Comparison of ENCODE assay signal across 11 mouse cellular contexts in the genomic region with DNA sequence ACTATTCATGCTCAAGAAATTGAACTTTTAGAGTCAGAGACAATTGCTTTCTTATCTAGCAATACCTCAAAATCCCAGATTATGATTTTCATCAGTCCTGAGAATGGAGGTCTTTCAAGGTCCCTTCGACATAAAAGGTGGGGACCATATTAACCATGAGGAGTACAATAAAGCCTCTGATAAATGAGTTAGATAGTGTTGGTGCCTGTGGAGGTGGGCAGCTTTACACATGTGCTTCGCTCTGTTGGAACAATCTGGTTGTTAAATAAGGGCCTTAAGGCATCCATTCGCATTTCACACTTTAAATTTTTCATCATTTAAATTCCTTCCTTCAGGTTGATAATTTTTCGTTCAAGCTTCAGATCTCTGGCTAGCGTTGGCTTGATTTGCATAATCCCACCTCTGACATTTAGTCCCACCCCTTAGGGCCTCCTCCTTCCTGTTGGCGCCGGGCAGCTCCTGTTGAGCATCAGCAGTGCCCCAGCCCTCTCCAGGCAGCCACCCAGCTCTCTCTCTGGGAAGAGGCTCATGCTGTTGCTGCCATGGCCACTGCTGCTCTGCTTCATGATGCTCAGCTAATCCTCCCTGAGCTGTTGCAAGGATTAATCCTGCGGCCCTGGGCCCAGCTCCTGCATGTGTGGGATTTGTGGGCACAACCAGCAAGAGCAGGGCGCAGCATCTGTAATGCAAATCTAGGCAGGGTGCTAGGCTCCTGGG. TPM values are rescaled to one million over a fixed set of nuclear protein-coding genes. Genes with fewer than 3 reads are reported as not detected.
DNase-seq lines count a peak whose midpoint lies in the region; ATAC-seq lines count a peak whose summit lies in the region.
"Had no signal": no experiment of that assay in that cellular context is flagged by ENCODE, and none has a peak within 500 bp of the region (broad histone marks: within the 10 kb centered on the region; RNA-seq: fewer than 3 reads in every experiment).

No protein-coding gene starts in this region.

- peaks cover 5% of the 10 kb centered on the region for H3K4me1 ChIP-seq in forebrain, embryonic 11.5 days (replicated peaks; ENCODE audit: control insufficient read depth, insufficient read depth, low read length)
- H3K4me1 ChIP-seq: limb, embryonic 15.5 days had no signal

- no peak overlapping the region for H3K4me2 ChIP-seq in forebrain, embryonic 11.5 days (ENCODE audit: low read depth, low read length, severe bottlenecking)
- H3K4me2 ChIP-seq: limb, embryonic 15.5 days had no signal

- H3K27me3 ChIP-seq in forebrain, embryonic 11.5 days (ENCODE audit: control insufficient read depth, insufficient read depth, low read length), result no peaks in the 10 kb centered on the region
- H3K27me3 ChIP-seq: limb, embryonic 15.5 days had no signal

- DNase-seq in right cerebral cortex, postnatal 14 days, result peak; percentile 11
- DNase-seq in right cerebral cortex, adult 2 months (ENCODE audit: low spot score in 2 of 2), result no peak
- DNase-seq in forebrain, embryonic 11.5 days (ENCODE audit: low spot score), result peak; percentile 59
- DNase-seq in layer of hippocampus, postnatal 10 days (ENCODE audit: low spot score in 2 of 2), result peak; percentile 41 to 52
- DNase-seq in retina, postnatal 1 day, result peak; percentile 87
- no peak for DNase-seq in cerebellum, adult 9-11 months

- no peaks in the 10 kb centered on the region for H3K9me3 ChIP-seq in forebrain, embryonic 11.5 days (ENCODE audit: control insufficient read depth, low read length)
- H3K9me3 ChIP-seq: limb, embryonic 15.5 days had no signal

- 12% methylated on average over 9 of the region's 9 CpGs for WGBS in forebrain, embryonic 11.5 days

- ATAC-seq in forebrain, embryonic 11.5 days (replicated peaks; ENCODE audit: low FRiP score), result peak; percentile 72; the same call in 1 of the 2 replicates
- ATAC-seq in megakaryocyte-erythroid progenitor cell, adult 5-6 weeks (replicated peaks; ENCODE audit: low FRiP score, low TSS enrichment, poor library complexity, severe bottlenecking), result no peak
- no peak for ATAC-seq in CD4-positive, CD25-positive, alpha-beta regulatory T cell, adult 4 months

- H3K27ac ChIP-seq in forebrain, embryonic 11.5 days (ENCODE audit: low read depth, low read length), result no peak overlapping the region
- H3K27ac ChIP-seq: limb, embryonic 15.5 days had no signal

- no peaks in the 10 kb centered on the region for H3K36me3 ChIP-seq in forebrain, embryonic 11.5 days (ENCODE audit: control insufficient read depth, insufficient read depth, low read length)
- H3K36me3 ChIP-seq: limb, embryonic 15.5 days had no signal

- H3K4me3 ChIP-seq in forebrain, embryonic 11.5 days (ENCODE audit: low read depth, low read length), result no peak overlapping the region
- H3K4me3 ChIP-seq: limb, embryonic 15.5 days had no signal

- no peak overlapping the region for H3K9ac ChIP-seq in forebrain, embryonic 11.5 days (ENCODE audit: low read length)
- H3K9ac ChIP-seq: limb, embryonic 15.5 days had no signal

RNA-seq across cellular contexts. Expression of a gene that starts 25.5 kb away (rescaled TPM):
- 0.90 and 1.1 TPM in 2 replicates for polyA plus RNA-seq in forebrain, embryonic 11.5 days (2014; fragmentation: Nextera tagmentation; extraction: Ambion mirVana)
- 10 to 100 TPM; 81.2 to 83.8 TPM for total RNA-seq in layer of hippocampus, postnatal 10 days (2021)
- not detected in 2 replicates for total RNA-seq in megakaryocyte-erythroid progenitor cell, adult 5-6 weeks (2014; fragmentation: Nextera tagmentation)
- total RNA-seq in megakaryocyte-erythroid progenitor cell, adult 5-6 weeks (2017), result not detected in 2 replicates
- not detected for polyA plus RNA-seq in CD4-positive, CD25-positive, alpha-beta regulatory T cell, adult 4 months (2017; shearing (Covaris generic))
- total RNA-seq: neutrophil, adult 5-6 weeks had no signal
- polyA plus RNA-seq: heart, embryonic 14.5 days had no signal

Comparison
In these comparisons a context has a peak if more than half of its experiments do, and no peak if none do; other contexts are left out.
1. DNase-seq: peak in right cerebral cortex, postnatal 14 days (single experiment), forebrain, embryonic 11.5 days (single experiment), layer of hippocampus, postnatal 10 days (2 of 2) and retina, postnatal 1 day (single experiment); none in right cerebral cortex, adult 2 months (0 of 2) and cerebellum, adult 9-11 months (single experiment).
2. RNA of a gene that starts 25.5 kb away (total RNA-seq): 81.2 to 83.8 TPM in layer of hippocampus, postnatal 10 days; not detected in megakaryocyte-erythroid progenitor cell, adult 5-6 weeks; every median in the first group is over 10 times any median in the second.